Mouse (Mus musculus) forebrain, embryonic 11.5 days (tissue): ENCODE results near the gene Myh3. TPM values are rescaled to one million over a fixed set of nuclear protein-coding genes. Genes with fewer than 3 reads are reported as not detected.

Experiments used
- ATAC-seq: fragments of 200-750 bp; cut with Nextera tagmentation; replicated peaks from 2 replicates; pipeline ENCODE4 v1.8.0; 2017; ENCODE audit warnings: moderate TSS enrichment; ENCODE audit not compliant: low FRiP score
- DNase-seq: peaks from one replicate; pipeline ENCODE4 v3.0.0-alpha.2; 2017; ENCODE audit warnings: low spot score
- H3K27ac ChIP-seq: fragments of 300-500 bp; sonication (generic); 2 replicates; pipeline ENCODE4 v1.5.1; 2014; ENCODE audit warnings: low read depth, low read length
- H3K27me3 ChIP-seq: fragments of 300-500 bp; sonication (generic); 2 replicates; pipeline ENCODE4 v1.6.1; 2014; ENCODE audit warnings: mild to moderate bottlenecking, low read length, mixed read lengths; ENCODE audit not compliant: control insufficient read depth, insufficient read depth
- H3K36me3 ChIP-seq: fragments of 300-500 bp; sonication (generic); 2 replicates; pipeline ENCODE4 v1.6.1; 2014; ENCODE audit warnings: mild to moderate bottlenecking, low read length, moderate library complexity, mixed read lengths; ENCODE audit not compliant: control insufficient read depth, insufficient read depth
- H3K4me1 ChIP-seq: fragments of 300-500 bp; sonication (generic); replicated peaks from 2 replicates; pipeline ENCODE4 v1.6.1; 2014; ENCODE audit warnings: low read length, mixed read lengths; ENCODE audit not compliant: control insufficient read depth, insufficient read depth
- H3K4me2 ChIP-seq: fragments of 300-500 bp; sonication (generic); 2 replicates; pipeline ENCODE4 v1.6.1; 2014; ENCODE audit warnings: low read depth, mild to moderate bottlenecking, low read length, moderate library complexity, mixed read lengths; ENCODE audit not compliant: severe bottlenecking
- H3K4me3 ChIP-seq: fragments of 300-500 bp; sonication (generic); 2 replicates; pipeline ENCODE4 v1.5.1; 2014; ENCODE audit warnings: low read depth, low read length
- H3K9ac ChIP-seq: fragments of 300-500 bp; sonication (generic); 2 replicates; pipeline ENCODE4 v1.6.1; 2014; ENCODE audit warnings: low read length
- H3K9me3 ChIP-seq: fragments of 300-500 bp; sonication (generic); 2 replicates; pipeline ENCODE4 v1.6.1; 2016; ENCODE audit warnings: low read length, mixed read lengths; ENCODE audit not compliant: control insufficient read depth
- WGBS: fragments of 180-500 bp; shearing (Covaris S2); extraction: QIAGEN DNeasy Blood & Tissue Kit; methylation state at CpG from one replicate; pipeline ENCODE4 v1.1.7; 2014; 5-methylcytosine and 5-hydroxymethylcytosine counted together
- polyA plus RNA-seq: library from polyadenylated mRNA; unstranded; fragments of >200 nt; fragmentation: Nextera tagmentation; extraction: Ambion mirVana; gene quantifications from 2 replicates; pipeline ENCODE4 v1.2.1, GENCODE M21; 2014

Gene Myh3
- polyA plus RNA-seq, 1 experiment from 2014 or later: 0.48 TPM

DNA sequence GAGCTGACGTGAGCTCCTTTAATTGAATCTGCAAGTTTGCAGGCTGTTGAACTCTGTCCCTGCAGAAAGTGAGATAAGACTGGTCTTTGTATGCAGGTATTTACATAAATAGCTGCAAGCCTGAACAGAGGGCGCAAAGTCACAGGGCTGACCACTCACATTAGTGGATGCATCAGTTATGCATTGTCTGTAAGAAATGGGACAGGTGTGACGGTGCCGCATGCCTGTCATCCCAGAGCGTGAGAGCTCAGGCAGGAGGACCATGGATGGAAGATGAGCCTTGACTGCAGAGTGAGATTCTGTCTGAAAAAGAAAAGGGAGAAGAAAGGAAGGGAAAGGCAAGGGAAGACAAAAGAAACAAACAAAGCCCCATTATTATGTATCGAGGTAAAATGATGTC lies 56.6 kb downstream of the Myh3 start:
- H3K4me3 ChIP-seq: no peak overlapping the region
- no peaks in the 10 kb centered on the region for H3K9me3 ChIP-seq
- WGBS: 83% methylated on average over 6 of the region's 6 CpGs
- no peaks in the 10 kb centered on the region for H3K4me1 ChIP-seq
- ATAC-seq (no peak), DNase-seq (no peak)
- H3K4me2 ChIP-seq: no peak overlapping the region
- no peak overlapping the region for H3K9ac ChIP-seq
- H3K27ac ChIP-seq: no peak overlapping the region
- H3K27me3 ChIP-seq: no peaks in the 10 kb centered on the region
- H3K36me3 ChIP-seq: no peaks in the 10 kb centered on the region

DNA sequence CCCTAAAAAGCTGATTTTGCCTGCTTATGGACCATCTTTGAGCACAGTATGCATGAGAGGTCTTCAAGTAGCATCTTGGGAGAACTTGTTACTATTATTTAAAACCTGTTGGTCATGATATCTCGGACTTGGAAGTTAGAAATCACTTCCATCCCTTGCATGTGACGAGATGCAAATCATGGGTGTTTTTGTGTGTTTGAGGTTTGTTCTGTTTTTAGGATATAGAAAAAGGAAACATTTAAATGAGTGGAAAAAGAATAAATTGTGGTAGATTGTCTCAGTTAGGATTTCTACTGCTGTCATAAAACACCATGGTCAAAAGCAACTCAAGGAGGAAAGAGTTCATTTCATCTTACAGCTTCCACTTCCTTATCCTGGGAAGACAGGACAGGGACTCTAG lies 57.4 kb downstream of the Myh3 start:
- Histone ChIP-seq H3K36me3 (no peaks in the 10 kb centered on the region), H3K4me1 (no peaks in the 10 kb centered on the region), H3K4me2 (no peak overlapping the region), H3K4me3 (no peak overlapping the region), H3K9me3 (no peaks in the 10 kb centered on the region), H3K27me3 (no peaks in the 10 kb centered on the region), H3K27ac (no peak overlapping the region), H3K9ac (no peak overlapping the region)
- ATAC-seq (no peak), DNase-seq (no peak)
- WGBS: 93% methylated on average over 2 of the region's 2 CpGs

DNA sequence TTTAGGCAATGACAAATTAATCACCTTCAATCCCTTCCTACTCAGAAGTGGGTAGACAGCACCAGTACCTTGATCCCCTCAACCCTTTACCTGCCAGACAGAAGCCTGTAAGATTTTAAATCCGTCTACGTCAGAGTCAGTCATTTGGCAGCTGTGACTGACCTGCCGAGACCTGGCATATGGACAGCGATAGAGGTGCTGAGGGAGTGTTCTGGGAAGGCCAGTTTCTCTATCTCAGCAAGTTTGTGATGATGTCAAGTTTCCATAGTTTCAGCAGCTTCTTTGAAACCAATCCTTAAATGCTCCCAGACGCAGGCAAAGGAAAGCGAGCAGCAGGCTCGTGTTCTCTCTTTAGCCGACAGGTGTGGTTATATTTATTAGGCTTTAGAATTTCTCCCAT lies 61.5 kb downstream of the Myh3 start:
- no peaks in the 10 kb centered on the region for H3K36me3 ChIP-seq
- WGBS: 89% methylated on average over 8 of the region's 8 CpGs

DNA sequence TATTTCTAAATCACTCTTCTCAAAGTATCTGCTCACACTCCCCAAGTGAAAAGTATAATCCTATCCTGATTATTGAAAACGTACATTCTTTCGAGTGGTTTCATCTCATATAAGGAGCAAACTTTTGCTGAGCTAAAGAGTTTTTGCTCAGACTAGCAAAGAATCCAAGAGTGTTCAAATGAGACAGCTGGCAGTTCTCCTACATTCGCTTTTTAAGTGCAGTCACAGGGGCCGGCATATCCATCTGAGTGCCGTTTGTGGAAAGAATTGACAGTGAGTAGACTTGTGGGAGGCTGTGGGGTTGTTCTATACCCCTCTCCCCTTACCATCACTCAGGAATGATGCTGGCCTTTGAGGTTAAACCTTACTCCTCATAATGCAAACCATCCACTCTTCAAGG lies 62.1 kb downstream of the Myh3 start:
- 84% methylated on average over 5 of the region's 5 CpGs for WGBS
- Histone ChIP-seq H3K9me3 (no peaks in the 10 kb centered on the region), H3K27me3 (no peaks in the 10 kb centered on the region), H3K27ac (no peak overlapping the region), H3K9ac (no peak overlapping the region), H3K4me3 (no peak overlapping the region), H3K4me1 (no peaks in the 10 kb centered on the region), H3K4me2 (no peak overlapping the region), H3K36me3 (no peaks in the 10 kb centered on the region)
- no peak for ATAC-seq
- no peak for DNase-seq

More for the DNA sequence above, 61.5 kb downstream of the Myh3 start:
- DNase-seq (no peak), ATAC-seq (no peak)
- H3K27me3 ChIP-seq: no peaks in the 10 kb centered on the region
- H3K9me3 ChIP-seq: no peaks in the 10 kb centered on the region
- H3K4me1 ChIP-seq: no peaks in the 10 kb centered on the region
- H3K4me2 ChIP-seq: no peak overlapping the region
- no peak overlapping the region for H3K9ac ChIP-seq
- H3K4me3 ChIP-seq: no peak overlapping the region
- no peak overlapping the region for H3K27ac ChIP-seq

DNA sequence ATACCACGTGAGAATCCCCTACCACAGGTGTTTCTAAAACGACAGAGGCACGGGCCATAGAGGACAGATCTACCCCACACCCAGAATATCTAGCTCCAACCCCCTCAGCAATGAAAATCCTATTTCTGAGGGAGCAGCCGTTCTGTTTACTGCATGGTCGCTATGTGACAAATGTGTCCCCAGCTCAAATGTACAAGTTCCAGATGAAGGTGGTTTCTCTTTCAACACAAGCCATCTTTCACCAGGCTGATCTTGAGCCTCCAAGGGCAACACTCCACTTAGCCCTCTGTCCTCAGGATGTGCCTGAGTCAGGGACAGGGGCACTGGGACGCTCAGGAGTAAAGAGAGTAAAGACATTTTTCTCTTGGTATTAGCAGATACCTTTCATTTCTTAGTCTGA lies 62.9 kb downstream of the Myh3 start:
- WGBS: 85% methylated on average over 6 of the region's 6 CpGs
- Histone ChIP-seq H3K9ac (no peak overlapping the region), H3K4me1 (no peaks in the 10 kb centered on the region), H3K4me2 (no peak overlapping the region), H3K36me3 (no peaks in the 10 kb centered on the region), H3K27ac (no peak overlapping the region), H3K9me3 (no peaks in the 10 kb centered on the region), H3K4me3 (no peak overlapping the region), H3K27me3 (no peaks in the 10 kb centered on the region)
- ATAC-seq: no peak
- no peak for DNase-seq

DNA sequence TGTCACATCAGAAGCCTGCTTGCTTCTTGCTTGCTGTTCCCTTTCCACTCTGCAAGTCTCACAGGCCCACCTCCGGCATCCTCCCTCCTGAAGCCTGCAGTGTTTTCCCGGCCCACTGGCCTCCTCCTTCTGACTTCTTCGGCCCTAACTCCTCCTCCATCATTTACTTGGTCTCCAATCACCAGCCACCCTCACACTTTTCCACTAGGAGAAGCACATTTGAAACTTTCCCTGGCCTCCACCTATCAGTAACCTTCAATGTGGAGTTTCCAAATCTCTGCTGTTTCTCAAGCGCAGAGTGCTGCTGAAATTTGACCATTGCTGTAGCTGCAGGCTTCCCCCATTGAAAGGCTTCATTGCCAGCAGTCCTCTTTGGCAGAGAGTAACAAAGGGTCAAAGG lies 63.9 kb downstream of the Myh3 start:
- no peak for ATAC-seq
- Histone ChIP-seq H3K4me3 (no peak overlapping the region), H3K9ac (no peak overlapping the region), H3K4me1 (no peaks in the 10 kb centered on the region), H3K27ac (no peak overlapping the region), H3K9me3 (no peaks in the 10 kb centered on the region), H3K4me2 (no peak overlapping the region), H3K27me3 (no peaks in the 10 kb centered on the region), H3K36me3 (no peaks in the 10 kb centered on the region)
- whole genome bisulfite sequencing: 51% methylated on average over 4 of the region's 4 CpGs
- DNase-seq: no peak

DNA sequence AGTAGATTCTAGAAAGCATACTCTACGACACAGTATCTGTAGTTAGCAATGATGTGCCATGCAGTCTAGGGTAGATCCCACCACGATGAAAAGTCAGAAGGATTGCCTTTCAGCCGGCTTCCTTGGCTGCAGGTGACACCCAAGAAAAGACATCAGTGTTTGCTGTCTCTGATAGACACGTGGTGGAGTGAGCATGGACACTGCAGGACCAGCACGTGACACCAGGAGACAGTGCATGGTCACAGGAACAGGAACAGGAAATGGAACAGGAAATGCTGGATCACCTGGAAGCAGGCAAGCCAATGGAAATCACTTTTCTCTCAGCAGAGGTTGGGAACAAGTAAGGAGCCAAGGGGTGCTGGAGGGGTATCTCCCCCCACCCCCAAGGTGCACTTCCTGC lies 65.0 kb downstream of the Myh3 start:
- Histone ChIP-seq H3K27me3 (no peaks in the 10 kb centered on the region), H3K4me1 (no peaks in the 10 kb centered on the region), H3K36me3 (no peaks in the 10 kb centered on the region), H3K9me3 (no peaks in the 10 kb centered on the region), H3K4me2 (no peak overlapping the region), H3K4me3 (no peak overlapping the region), H3K27ac (no peak overlapping the region), H3K9ac (no peak overlapping the region)
- 81% methylated on average over 5 of the region's 5 CpGs for whole genome bisulfite sequencing
- DNase-seq (no peak), ATAC-seq (no peak)

DNA sequence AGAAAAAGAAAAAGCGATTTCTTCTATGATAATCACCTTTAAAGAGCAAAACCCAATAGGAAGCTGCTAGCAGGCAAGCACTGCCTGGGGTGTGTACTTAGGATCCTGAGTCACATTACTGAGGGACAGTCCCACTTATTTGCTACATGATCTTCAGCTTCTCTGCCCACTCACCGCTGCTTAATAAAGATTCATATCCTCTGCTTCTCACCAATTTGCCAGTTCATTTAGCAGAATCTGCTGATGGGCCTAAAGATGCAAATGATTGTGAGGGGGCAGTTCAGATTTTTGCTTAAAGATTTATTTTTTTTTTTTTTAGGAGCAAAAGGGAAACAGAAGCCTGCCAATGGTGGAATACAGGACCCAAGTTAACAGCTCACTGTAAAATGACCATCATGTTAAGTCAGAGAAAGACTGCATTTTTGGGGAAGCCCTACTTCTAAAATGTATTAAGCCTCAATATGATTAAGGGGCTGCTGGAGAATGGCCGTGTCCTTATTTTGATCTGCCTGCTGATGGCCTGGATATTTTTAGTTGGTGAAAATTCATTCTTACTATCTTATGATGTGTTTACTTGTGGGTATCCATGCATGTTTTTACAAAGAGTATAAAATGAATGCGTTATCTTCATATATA lies 65.9 kb downstream of the Myh3 start:
- ATAC-seq: no peak
- Histone ChIP-seq H3K36me3 (no peaks in the 10 kb centered on the region), H3K27ac (no peak overlapping the region), H3K9me3 (no peaks in the 10 kb centered on the region), H3K4me3 (no peak overlapping the region), H3K4me2 (no peak overlapping the region), H3K9ac (no peak overlapping the region), H3K27me3 (no peaks in the 10 kb centered on the region), H3K4me1 (no peaks in the 10 kb centered on the region)
- 89% methylated on average over 4 of the region's 4 CpGs for WGBS
- no peak for DNase-seq

DNA sequence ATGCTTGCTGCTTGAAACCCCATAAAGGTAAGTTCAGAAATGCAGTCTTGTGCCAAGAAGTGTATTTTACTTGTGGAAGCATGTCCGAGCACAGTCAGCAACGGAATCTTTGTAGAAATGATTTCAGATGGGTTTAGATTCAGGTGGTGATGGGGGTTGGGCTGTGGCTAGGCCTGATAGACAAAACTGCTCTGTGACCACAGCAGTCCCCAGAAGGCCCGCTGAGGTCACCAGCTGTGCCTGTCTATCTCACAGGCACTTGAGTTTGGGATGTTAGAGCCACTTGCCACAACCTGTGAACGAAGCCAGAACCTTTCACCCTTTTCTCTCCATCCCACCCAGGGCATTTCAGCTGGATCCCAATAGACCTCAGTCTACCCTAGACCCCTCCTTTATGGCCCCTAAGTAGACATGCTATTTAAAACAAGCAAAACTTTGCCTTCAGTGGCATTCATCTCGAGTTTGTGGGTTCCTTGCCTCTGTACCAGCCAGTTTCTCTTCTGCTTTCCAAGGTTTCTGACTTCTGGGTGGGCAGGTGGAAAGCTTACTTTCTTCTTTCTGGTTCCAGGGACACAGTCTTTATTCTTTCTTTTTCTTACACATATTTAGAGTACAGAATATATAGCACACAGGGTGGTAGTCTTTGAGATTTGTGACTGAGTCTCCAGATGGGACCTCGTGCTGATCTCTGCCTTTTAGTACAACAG lies 66.6 kb downstream of the Myh3 start:
- Histone ChIP-seq H3K9ac (no peak overlapping the region), H3K4me1 (no peaks in the 10 kb centered on the region), H3K9me3 (no peaks in the 10 kb centered on the region), H3K36me3 (no peaks in the 10 kb centered on the region), H3K27ac (no peak overlapping the region), H3K4me2 (no peak overlapping the region), H3K27me3 (no peaks in the 10 kb centered on the region), H3K4me3 (no peak overlapping the region)
- WGBS: 71% methylated on average over 6 of the region's 6 CpGs
- no peak for ATAC-seq
- DNase-seq: no peak
